Mouse (Mus musculus) midbrain, embryonic 14.5 days (tissue): ENCODE measurements at regions not wholly inside any gene's neighbourhood (a gene's known extent, or its start where the extent isn't known, plus 50 kb on each side); places are given as distances from the start of the nearest gene placed in this dataset.

ENCODE experiments used
- ATAC-seq: fragments of 200-750 bp; cut with Nextera tagmentation; 2 replicates; pipeline ENCODE4 v1.8.0; 2017; ENCODE audit warnings: moderate number of reproducible peaks, moderate library complexity; ENCODE audit not compliant: low FRiP score, low TSS enrichment
- DNase-seq: peaks from one replicate; pipeline ENCODE4 v3.0.0-alpha.2; 2015
- H3K27ac ChIP-seq: fragments of 300-500 bp; sonication (generic); replicated peaks from 2 replicates; pipeline ENCODE4 v1.5.1; 2014; ENCODE audit warnings: mild to moderate bottlenecking, low read depth, low read length, moderate library complexity
- H3K27me3 ChIP-seq: fragments of 300-500 bp; sonication (generic); 2 replicates; pipeline ENCODE4 v1.6.1; 2014; ENCODE audit warnings: low read length, control low read depth, mixed read lengths; ENCODE audit not compliant: control insufficient read depth, insufficient read depth
- H3K36me3 ChIP-seq: fragments of 300-500 bp; sonication (generic); 2 replicates; pipeline ENCODE4 v1.6.1; 2014; ENCODE audit warnings: low read length, control low read depth; ENCODE audit not compliant: control insufficient read depth, insufficient read depth
- H3K4me1 ChIP-seq: fragments of 300-500 bp; sonication (generic); 2 replicates; pipeline ENCODE4 v1.6.1; 2014; ENCODE audit warnings: mild to moderate bottlenecking, antibody characterized with exemption, low read length, control low read depth; ENCODE audit not compliant: control insufficient read depth, insufficient read depth
- H3K4me2 ChIP-seq: fragments of 300-500 bp; sonication (generic); 2 replicates; pipeline ENCODE4 v1.6.1; 2014; ENCODE audit warnings: mild to moderate bottlenecking, low read length, moderate library complexity
- H3K4me3 ChIP-seq: fragments of 300-500 bp; sonication (generic); replicated peaks from 2 replicates; pipeline ENCODE4 v1.5.1; 2014; ENCODE audit warnings: low read depth, low read length
- H3K9ac ChIP-seq: fragments of 300-500 bp; sonication (generic); replicated peaks from 2 replicates; pipeline ENCODE4 v1.6.1; 2014; ENCODE audit warnings: mild to moderate bottlenecking, low read length, moderate library complexity
- H3K9me3 ChIP-seq: fragments of 300-500 bp; sonication (generic); 2 replicates; pipeline ENCODE4 v1.6.1; 2016; ENCODE audit warnings: low read length, control low read depth, mixed read lengths; ENCODE audit not compliant: control insufficient read depth
- WGBS: fragments of 180-500 bp; shearing (Covaris S2); extraction: QIAGEN DNeasy Blood & Tissue Kit; methylation state at CpG from one replicate; pipeline ENCODE4 v1.1.7; 2014; 5-methylcytosine and 5-hydroxymethylcytosine counted together

DNA sequence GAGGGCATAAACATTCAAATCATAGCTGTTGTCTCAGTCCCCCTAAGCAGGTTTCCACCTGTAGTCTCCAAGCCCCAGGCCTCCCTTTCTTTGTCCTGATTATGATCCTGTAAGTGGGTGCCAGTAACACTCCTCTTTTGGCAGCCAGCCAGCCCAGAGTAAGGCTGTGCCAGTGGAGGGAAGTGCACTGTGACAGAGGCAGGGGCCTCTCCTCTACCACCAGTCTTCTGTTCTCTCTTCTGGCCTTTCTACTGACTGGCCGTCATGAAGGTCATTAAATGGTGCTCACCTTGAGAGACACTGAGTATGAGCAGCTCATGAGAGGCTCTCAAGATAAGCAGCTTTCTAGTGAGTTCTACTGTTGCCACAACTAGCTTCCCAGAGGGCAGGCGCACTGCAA lies 63.5 kb upstream of the Met start:
- Histone ChIP-seq H3K9me3 (no peaks in the 10 kb centered on the region), H3K4me2 (no peak overlapping the region), H3K4me1 (no peaks in the 10 kb centered on the region), H3K9ac (no peak overlapping the region), H3K4me3 (no peak overlapping the region), H3K36me3 (no peaks in the 10 kb centered on the region), H3K27ac (no peak overlapping the region), H3K27me3 (no peaks in the 10 kb centered on the region)
- no peak for ATAC-seq
- DNase-seq = peak; percentile 20
- WGBS = 92% methylated on average over 2 of the region's 2 CpGs

DNA sequence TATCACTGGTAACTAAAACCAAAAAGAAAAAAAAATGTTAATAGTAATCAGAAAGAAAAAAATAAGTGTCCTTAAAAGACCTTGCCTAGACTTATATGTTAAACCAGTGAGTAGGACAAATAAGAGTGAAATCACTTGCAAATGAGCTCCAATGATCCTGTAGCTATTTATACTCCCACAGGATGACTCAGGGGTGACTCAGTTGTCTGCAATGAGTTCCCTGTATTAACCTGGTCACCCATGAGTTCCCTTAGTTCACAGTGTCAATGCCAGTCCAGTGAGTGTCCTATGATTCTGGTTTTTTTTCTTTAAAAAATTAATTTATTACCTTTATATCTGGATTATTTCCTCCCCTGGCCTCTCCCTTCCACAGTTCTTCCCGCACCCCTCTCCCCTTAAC lies 55.5 kb upstream of the Met start:
- Histone ChIP-seq H3K4me2 (no peak overlapping the region), H3K4me1 (no peaks in the 10 kb centered on the region), H3K9me3 (no peaks in the 10 kb centered on the region), H3K4me3 (no peak overlapping the region), H3K9ac (no peak overlapping the region), H3K27ac (no peak overlapping the region), H3K36me3 (no peaks in the 10 kb centered on the region), H3K27me3 (no peaks in the 10 kb centered on the region)
- WGBS = 91% methylated on average over 1 of the region's 1 CpGs
- DNase-seq (no peak), ATAC-seq (no peak)

DNA sequence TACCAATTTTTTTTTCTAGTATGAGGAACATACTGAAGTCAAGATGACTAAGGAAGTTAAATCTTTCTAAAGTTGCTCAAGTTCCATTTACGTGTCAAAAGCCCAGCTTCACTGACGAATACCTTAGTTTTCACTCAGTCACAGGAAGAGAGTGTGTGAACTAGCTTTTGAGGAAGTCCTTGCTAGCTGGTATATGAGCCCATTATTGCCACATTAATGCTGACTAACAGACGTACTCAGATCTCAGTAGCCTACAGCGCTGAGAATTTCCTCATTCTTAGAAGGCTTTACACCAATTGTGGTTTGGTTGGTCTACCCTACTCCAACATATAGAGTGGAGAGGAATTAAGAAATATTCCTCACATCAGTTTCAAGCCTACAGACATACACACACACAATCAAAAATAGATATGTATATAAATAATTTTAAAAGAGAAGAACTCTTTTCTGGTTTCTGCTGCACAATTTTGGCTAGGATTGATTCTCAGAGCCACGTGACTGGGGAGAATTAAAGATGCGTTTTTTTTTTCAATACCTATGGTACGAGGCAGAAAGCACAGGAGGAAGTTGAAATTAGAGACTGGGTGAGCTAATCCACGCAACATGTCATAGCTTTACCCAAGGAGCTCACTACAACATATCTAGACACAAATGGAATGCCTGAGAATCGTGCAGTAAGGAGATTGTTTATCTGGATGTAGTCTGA lies 53.7 kb upstream of the Met start:
- Histone ChIP-seq H3K27ac (no peak overlapping the region), H3K4me1 (no peaks in the 10 kb centered on the region), H3K9ac (no peak overlapping the region), H3K9me3 (no peaks in the 10 kb centered on the region), H3K36me3 (no peaks in the 10 kb centered on the region), H3K4me3 (no peak overlapping the region), H3K27me3 (no peaks in the 10 kb centered on the region), H3K4me2 (no peak overlapping the region)
- 87% methylated on average over 9 of the region's 9 CpGs for WGBS
- no peak for DNase-seq
- no peak for ATAC-seq

DNA sequence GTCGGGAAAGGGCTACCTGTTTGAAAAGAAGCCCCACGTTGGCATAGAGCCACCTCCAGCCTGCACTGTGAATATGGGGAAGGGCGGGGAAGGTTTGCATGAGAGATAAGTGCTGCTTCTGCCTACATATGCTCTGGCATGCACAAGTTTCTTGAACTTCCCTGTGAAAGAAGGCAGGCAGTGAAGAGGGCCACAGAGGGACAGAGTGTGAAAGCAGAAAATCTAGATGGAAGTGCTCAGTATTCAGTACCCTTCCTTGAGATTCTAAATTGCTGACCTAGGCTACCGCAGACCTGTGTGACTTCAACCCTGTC lies 53.2 kb upstream of the Met start:
- no peak for DNase-seq
- Histone ChIP-seq H3K9ac (no peak overlapping the region), H3K9me3 (no peaks in the 10 kb centered on the region), H3K4me3 (no peak overlapping the region), H3K36me3 (no peaks in the 10 kb centered on the region), H3K4me2 (no peak overlapping the region), H3K4me1 (no peaks in the 10 kb centered on the region), H3K27ac (no peak overlapping the region), H3K27me3 (no peaks in the 10 kb centered on the region)
- 82% methylated on average over 4 of the region's 4 CpGs for WGBS
- ATAC-seq = no peak
